Mouse (Mus musculus) lung, postnatal 0 days (tissue): ENCODE measurements around the gene Vezt.

Experiments used
- CTCF ChIP-seq: IDR thresholded peaks from 2 replicates; pipeline ENCODE4 v1.5.1; 2016; ENCODE audit warnings: antibody characterized with exemption, mild to moderate bottlenecking
- EP300 ChIP-seq: IDR thresholded peaks from 2 replicates; pipeline ENCODE4 v1.6.1; 2016; ENCODE audit warnings: antibody characterized with exemption, mild to moderate bottlenecking, control low read depth

DNA sequence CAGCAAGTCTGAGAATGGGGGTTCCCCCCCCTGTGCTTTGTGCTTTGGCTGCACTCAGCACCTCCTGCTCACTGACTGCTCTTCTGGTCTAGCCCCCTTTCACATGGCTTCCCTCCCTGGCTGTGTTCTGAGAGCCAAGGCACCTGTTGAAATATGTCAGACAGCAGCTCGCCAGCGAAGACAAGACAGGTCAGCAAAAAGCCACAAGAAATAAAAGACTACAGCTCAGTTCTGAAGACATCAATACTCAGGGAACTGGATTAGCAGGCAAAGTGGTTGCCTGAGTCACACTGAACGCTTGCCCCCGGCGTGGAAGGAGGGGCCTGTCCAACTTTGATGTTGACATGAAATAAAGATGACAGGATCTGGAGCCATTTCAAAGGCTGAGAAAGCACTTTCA is 102.8 kb downstream of the Vezt start:
- TF ChIP-seq CTCF (no peak), EP300 (no peak)
